Mouse (Mus musculus): ENCODE results near the gene Tbc1d10b. TPM values are rescaled to one million over a fixed set of nuclear protein-coding genes. Genes with fewer than 3 reads are reported as not detected.

Gene Tbc1d10b
- total and polyA plus RNA-seq, 3 experiments = 37.4 to 70.3 TPM; not detected in 1

DNA sequence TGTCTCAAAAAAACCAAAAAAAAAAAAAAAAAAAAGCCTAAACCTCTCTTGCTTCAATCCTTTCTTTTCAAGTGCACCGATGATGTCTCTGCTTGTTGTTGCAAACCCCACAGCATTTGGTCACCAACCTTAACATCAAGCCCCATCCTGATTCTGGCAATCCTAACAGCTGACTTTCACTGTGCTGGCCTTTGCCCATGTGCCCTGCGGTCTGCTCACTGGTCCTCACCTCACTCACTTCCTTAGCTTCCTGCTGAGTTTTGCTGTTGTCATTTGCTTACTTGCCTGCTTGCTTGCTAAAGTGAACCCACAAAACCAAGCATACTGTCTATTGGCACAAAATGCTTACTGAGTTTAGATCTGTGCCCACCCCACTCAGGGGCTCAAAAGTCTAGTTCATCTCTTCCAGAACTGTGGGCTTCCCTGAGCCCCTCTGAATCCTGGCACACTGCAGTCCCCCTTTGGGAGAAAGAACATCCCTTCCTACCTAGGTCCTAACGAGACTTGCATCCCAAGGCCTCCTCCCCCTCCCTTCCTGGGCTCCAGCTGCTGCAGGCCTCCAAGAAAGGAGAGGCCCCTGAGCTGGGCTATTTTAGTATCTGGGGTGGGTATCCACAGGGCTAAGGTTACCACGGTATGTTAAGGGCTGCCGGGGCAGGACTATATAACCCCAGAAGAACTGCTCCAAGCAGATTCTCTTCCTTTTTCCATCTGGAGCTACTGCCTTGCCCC is 2.9 kb upstream of the Tbc1d10b start:
- H3K9ac ChIP-seq (ENCODE audit: control insufficient read depth, low read depth, low read length, poor library complexity, severe bottlenecking) = no peak overlapping the region
- H3K79me2 ChIP-seq (ENCODE audit: control insufficient read depth, insufficient read depth, low read length, poor library complexity) = peaks cover 20% of the 10 kb centered on the region
- H3K27ac ChIP-seq (ENCODE audit: control insufficient read depth, low read depth, low read length) = no peak overlapping the region
- H3K4me1 ChIP-seq (ENCODE audit: control insufficient read depth in 1 of 2, insufficient read depth in 2 of 2, low read length in 2 of 2) = peaks cover 0 to 22% of the 10 kb centered on the region in 2 experiments; a peak in 2 of 4 replicates
- TF ChIP-seq ZNF384 (IDR thresholded peaks at IDR 0.05; ENCODE audit: low read depth, low read length) (0 out of 2 replicates have a peak, but pooled peaks have one; percentile 10), RCOR1 (IDR thresholded peaks at IDR 0.05; ENCODE audit: low read depth, low read length) (no peak)
- no peaks in the 10 kb centered on the region for H3K9me3 ChIP-seq (replicated peaks; ENCODE audit: insufficient read depth, low read length)
- H3K36me3 ChIP-seq (ENCODE audit: control insufficient read depth in 1 of 2, insufficient read depth in 2 of 2, low read length in 2 of 2) = peaks cover 0 to 11% of the 10 kb centered on the region in 2 experiments; a peak in 1 of 4 replicates
- no peak overlapping the region for H3K4me3 ChIP-seq (ENCODE audit: control insufficient read depth in 1 of 2, insufficient read depth in 1 of 2, low read depth in 2 of 2, low read length in 2 of 2)
- H3K27me3 ChIP-seq (ENCODE audit: control insufficient read depth in 1 of 2, insufficient read depth in 2 of 2, low read length in 2 of 2) = no peaks in the 10 kb centered on the region
- no peak for DNase-seq (ENCODE audit: low read depth, low spot score)

GRCm38 (mm10) chr7:127210266-127210665 is 2.0 kb upstream of the Tbc1d10b start:
- Histone ChIP-seq H3K36me3 (ENCODE audit: control insufficient read depth in 1 of 2, insufficient read depth in 2 of 2, low read length in 2 of 2) (peaks cover 1 to 16% of the 10 kb centered on the region in 2 experiments; a peak in 3 of 4 replicates), H3K4me3 (ENCODE audit: control insufficient read depth in 1 of 2, insufficient read depth in 1 of 2, low read depth in 2 of 2, low read length in 2 of 2) (no peak overlapping the region), H3K4me1 (ENCODE audit: control insufficient read depth in 1 of 2, insufficient read depth in 2 of 2, low read length in 2 of 2) (peaks cover 0 to 21% of the 10 kb centered on the region in 2 experiments; a peak in 3 of 4 replicates), H3K9ac (ENCODE audit: control insufficient read depth, low read depth, low read length, poor library complexity, severe bottlenecking) (no peak overlapping the region; the same call in 1 of the 2 replicates), H3K27me3 (ENCODE audit: control insufficient read depth in 1 of 2, insufficient read depth in 2 of 2, low read length in 2 of 2) (no peaks in the 10 kb centered on the region), H3K9me3 (replicated peaks; ENCODE audit: insufficient read depth, low read length) (no peaks in the 10 kb centered on the region), H3K27ac (ENCODE audit: control insufficient read depth, low read depth, low read length) (peak overlapping the region; percentile 84; the same call in 1 of the 2 replicates), H3K79me2 (ENCODE audit: control insufficient read depth, insufficient read depth, low read length, poor library complexity) (peaks cover 26% of the 10 kb centered on the region)
- DNase-seq (ENCODE audit: low read depth, low spot score) = no peak
- TF ChIP-seq HCFC1 (IDR thresholded peaks at IDR 0.05; ENCODE audit: low read depth, low read length) = no peak
- TF ChIP-seq E2F4 (IDR thresholded peaks at IDR 0.05; ENCODE audit: borderline replicate concordance, low read depth, low read length) = no peak
- TF ChIP-seq NRF1 (IDR thresholded peaks at IDR 0.05; ENCODE audit: insufficient read depth, low read depth, low read length, poor library complexity, severe bottlenecking) = no peak
- TF ChIP-seq POLR2AphosphoS5 (IDR thresholded peaks at IDR 0.05; ENCODE audit: borderline replicate concordance, low read depth, low read length) = no peak
- TF ChIP-seq MEF2A (IDR thresholded peaks at IDR 0.05; ENCODE audit: extremely low read depth, insufficient replicate concordance, low read depth, low read length, poor library complexity, severe bottlenecking) = no peak
- TF ChIP-seq ZC3H11A (IDR thresholded peaks at IDR 0.05; ENCODE audit: low read depth, low read length) = no peak
- TF ChIP-seq MYC (IDR thresholded peaks at IDR 0.05; ENCODE audit: low read depth, low read length) = no peak
- TF ChIP-seq RCOR1 (IDR thresholded peaks at IDR 0.05; ENCODE audit: low read depth, low read length) = no peak
- no peak for TF ChIP-seq MXI1 (IDR thresholded peaks at IDR 0.05; ENCODE audit: low read depth, low read length)
- TF ChIP-seq MAX (IDR thresholded peaks at IDR 0.05; ENCODE audit: low read length) = no peak
- TF ChIP-seq UBTF (IDR thresholded peaks at IDR 0.05; ENCODE audit: borderline replicate concordance, insufficient read depth, low read depth, low read length) = no peak
- TF ChIP-seq RAD21 (IDR thresholded peaks at IDR 0.05; ENCODE audit: low read depth, low read length) = no peak
- no peak for TF ChIP-seq ZNF384 (IDR thresholded peaks at IDR 0.05; ENCODE audit: low read depth, low read length)
- no peak for TF ChIP-seq SIN3A (IDR thresholded peaks at IDR 0.05; ENCODE audit: low read length)
- TF ChIP-seq MYB (IDR thresholded peaks at IDR 0.05; ENCODE audit: low read depth, low read length) = no peak
- TF ChIP-seq TBP (IDR thresholded peaks at IDR 0.05; ENCODE audit: low read depth, low read length) = no peak
- TF ChIP-seq USF2 (IDR thresholded peaks at IDR 0.05; ENCODE audit: borderline replicate concordance in 1 of 2, insufficient read depth in 1 of 2, low read depth in 1 of 2, low read length in 2 of 2) = no peak
- TF ChIP-seq GATA1 (IDR thresholded peaks at IDR 0.05; ENCODE audit: low read depth, low read length) = no peak

Data from MEL (cell line).